Mouse (Mus musculus) common myeloid progenitor, adult 5-6 weeks (primary cell): Measurements from ENCODE around the gene Decr2. TPM values are rescaled to one million over a fixed set of nuclear protein-coding genes. Genes with fewer than 3 reads are reported as not detected.
"Not testable (repeated sequence)": the region's sequence is repeated elsewhere in the genome, so short reads cannot be mapped to it uniquely, and the experiment has no call there.

Experiments used
- ATAC-seq: replicated peaks from 2 replicates; pipeline ENCODE4 v1.8.0; 2016; ENCODE audit warnings: low read depth, mild to moderate bottlenecking, moderate TSS enrichment, inconsistent platforms; ENCODE audit not compliant: poor library complexity, severe bottlenecking
- total RNA-seq: library from RNA; stranded (forward); fragments of 200-1000, 187-1606 nt; gene quantifications from 2 replicates; pipeline ENCODE4 v1.2.3, GENCODE M21; 2017

Gene Decr2
- total RNA-seq, 1 experiment from 2014 or later: 16.0 TPM

GRCm38 (mm10) chr17:26114061-26114460, 23.9 kb upstream of the Decr2 start:
- ATAC-seq: no peak

- ATAC-seq: peak; percentile 73
These were observed 23.2 kb upstream of the Decr2 start, which contains the start of gene Tmem8 for GRCm38 (mm10) chr17:26113181-26113948. Tmem8 (plus strand) TSS chr17:26113299.

GRCm38 (mm10) chr17:26112751-26113150, 22.6 kb upstream of the Decr2 start:
- peak; percentile 27; the same call in 1 of the 2 replicates for ATAC-seq

GRCm38 (mm10) chr17:26111722-26112121, 21.6 kb upstream of the Decr2 start:
- no peak for ATAC-seq

- ATAC-seq: no peak
These were observed 20.9 kb upstream of the Decr2 start for GRCm38 (mm10) chr17:26111024-26111423.

GRCm38 (mm10) chr17:26110156-26110555, 20.0 kb upstream of the Decr2 start:
- ATAC-seq: no peak

GRCm38 (mm10) chr17:26105619-26106018, 15.5 kb upstream of the Decr2 start:
- no peak for ATAC-seq

- no peak for ATAC-seq
These were observed 11.3 kb upstream of the Decr2 start for GRCm38 (mm10) chr17:26101478-26101877.

- ATAC-seq: no peak
These were observed 10.0 kb upstream of the Decr2 start for GRCm38 (mm10) chr17:26100166-26100565.

GRCm38 (mm10) chr17:26099316-26099715, 9.2 kb upstream of the Decr2 start:
- not testable (repeated sequence) for ATAC-seq

GRCm38 (mm10) chr17:26098461-26098860, 8.3 kb upstream of the Decr2 start:
- no peak for ATAC-seq

GRCm38 (mm10) chr17:26095121-26095740, 5.1 kb upstream of the Decr2 start, which contains the start of gene Nme4:
Nme4 (minus strand) TSS chr17:26095602.
- peak; percentile 65 for ATAC-seq

GRCm38 (mm10) chr17:26094531-26095110, 4.5 kb upstream of the Decr2 start:
- ATAC-seq: no peak

GRCm38 (mm10) chr17:26087059-26087564, 3.0 kb downstream of the Decr2 start:
- no peak for ATAC-seq

GRCm38 (mm10) chr17:26080867-26081266, 9.3 kb downstream of the Decr2 start:
- no peak for ATAC-seq

- ATAC-seq: no peak
These were observed 11.3 kb downstream of the Decr2 start for GRCm38 (mm10) chr17:26078851-26079250.

GRCm38 (mm10) chr17:26075246-26075645, 14.9 kb downstream of the Decr2 start:
- no peak for ATAC-seq

GRCm38 (mm10) chr17:26070136-26070535, 20.0 kb downstream of the Decr2 start:
- no peak for ATAC-seq

GRCm38 (mm10) chr17:26068831-26069739, 21.1 kb downstream of the Decr2 start, which contains the start of gene Rab11fip3:
Rab11fip3 (minus strand) TSS chr17:26069555.
- ATAC-seq: peak; percentile 78
